Mouse (Mus musculus): Measurements from ENCODE around the gene Mfap5. TPM values are rescaled to one million over a fixed set of nuclear protein-coding genes. Genes with fewer than 3 reads are reported as not detected.
"Not testable (repeated sequence)": the region's sequence is repeated elsewhere in the genome, so short reads cannot be mapped to it uniquely, and the experiment has no call there.

Mfap5 gene
- 1 to 10 TPM in 1 of 2 experiments, under 1 TPM in 1; 0.73 to 1.2 TPM for total RNA-seq (2021)
- long read RNA-seq, partial matches to known transcripts: 0 of 1 reads
- long read RNA-seq, other reads (novel, unspliced or antisense): 0 of 1 reads

GRCm38 (mm10) chr6:122505545-122505944 is at the start of gene Mfap5:
Mfap5 (plus strand) TSS chr6:122505845.
- no peak for DNase-seq (ENCODE audit: low spot score in 2 of 2)

GRCm38 (mm10) chr6:122458946-122459693 is 46.5 kb upstream of the Mfap5 start:
- DNase-seq (ENCODE audit: low spot score in 2 of 2): no peak

- no peak for DNase-seq (ENCODE audit: low spot score in 2 of 2)
Observed at GRCm38 (mm10) chr6:122466092-122466713, 39.4 kb upstream of the Mfap5 start.

GRCm38 (mm10) chr6:122469030-122469640 is 36.5 kb upstream of the Mfap5 start:
- no peak for DNase-seq (ENCODE audit: low spot score in 2 of 2)

- no peak for DNase-seq (ENCODE audit: low spot score in 2 of 2)
Observed at GRCm38 (mm10) chr6:122470240-122470639, 35.4 kb upstream of the Mfap5 start.

- not testable (repeated sequence) for DNase-seq (ENCODE audit: low spot score in 2 of 2)
Observed at GRCm38 (mm10) chr6:122471461-122471860, 34.2 kb upstream of the Mfap5 start.

- no peak for DNase-seq (ENCODE audit: low spot score in 2 of 2)
Observed at GRCm38 (mm10) chr6:122478062-122478461, 27.6 kb upstream of the Mfap5 start.

GRCm38 (mm10) chr6:122485401-122486296 is 20.0 kb upstream of the Mfap5 start:
- peak; percentile 54 to 71 for DNase-seq (ENCODE audit: low spot score in 2 of 2)

GRCm38 (mm10) chr6:122486297-122487117 is 19.1 kb upstream of the Mfap5 start:
- DNase-seq (ENCODE audit: low spot score in 2 of 2): peak; percentile 78 to 80

GRCm38 (mm10) chr6:122490929-122491512 is 14.6 kb upstream of the Mfap5 start:
- DNase-seq (ENCODE audit: low spot score in 2 of 2): no peak

- peak; percentile 60 to 71 for DNase-seq (ENCODE audit: low spot score in 2 of 2)
Observed at GRCm38 (mm10) chr6:122491557-122491956, 14.1 kb upstream of the Mfap5 start.

GRCm38 (mm10) chr6:122492479-122492878 is 13.2 kb upstream of the Mfap5 start:
- no peak for DNase-seq (ENCODE audit: low spot score in 2 of 2)

- no peak for DNase-seq (ENCODE audit: low spot score in 2 of 2)
Observed at GRCm38 (mm10) chr6:122493799-122494472, 11.7 kb upstream of the Mfap5 start.

- peak; percentile 41 to 55 for DNase-seq (ENCODE audit: low spot score in 2 of 2)
Observed at GRCm38 (mm10) chr6:122495082-122495881, 10.4 kb upstream of the Mfap5 start.

- DNase-seq (ENCODE audit: low spot score in 2 of 2): no peak
Observed at GRCm38 (mm10) chr6:122496501-122496900, 9.1 kb upstream of the Mfap5 start.

- no peak for DNase-seq (ENCODE audit: low spot score in 2 of 2)
Observed at GRCm38 (mm10) chr6:122498661-122499060, 7.0 kb upstream of the Mfap5 start, which contains the start of gene Rimklb. Rimklb (minus strand) TSS chr6:122498761.

GRCm38 (mm10) chr6:122505041-122505440 is 604 bp upstream of the Mfap5 start:
- DNase-seq (ENCODE audit: low spot score in 2 of 2): no peak

- DNase-seq (ENCODE audit: low spot score in 2 of 2): no peak
Observed at GRCm38 (mm10) chr6:122508494-122508893, 2.8 kb downstream of the Mfap5 start.

Data from layer of hippocampus, postnatal 10 days (tissue).